Mouse (Mus musculus) embryonic stem cell, embryonic (primary cell): ENCODE results near the gene L1cam.

Source experiments
- CTCF ChIA-PET, 4 experiments: fragments of 300-600 bp in 2 of 4; fragments of 350-600 bp in 2 of 4; sonication (Branson Sonifier 250); formaldehyde crosslinking; loops; one replicate each; lab custom pipeline; 2022; ENCODE audit warnings: inconsistent platforms in 2 of 4; lab: Charles Lee
- POLR2A ChIA-PET, 4 experiments: fragments of 300-600 bp in 2 of 4; fragments of 350-600 bp in 2 of 4; sonication (Branson Sonifier 250); formaldehyde crosslinking; loops; one replicate each; lab custom pipeline; 2022; ENCODE audit warnings: antibody characterized with exemption in 4 of 4, inconsistent platforms in 1 of 4; lab: Charles Lee

The L1cam gene

GRCm38 (mm10) chrX:73897959-73898358 is 2.1 kb upstream of the L1cam start:
- ChIA-PET POLR2A (interaction anchor here in 2 of 4 experiments (0.5 to 1.5 kb wide), 3 partner anchors 11 to 23 kb away, joined by 3 read pairs; no protein-coding TSS in a partner anchor), CTCF (interaction anchor here in 2 of 4 experiments (0.5 to 1.0 kb wide), 4 partner anchors 99 to 218 kb away, joined by 3 read pairs; partner anchors contain the start of gene Irak1 (in 1 of the 2))

- ChIA-PET CTCF (interaction anchor here in 2 of 4 experiments (1.0 to 1.7 kb wide), 4 partner anchors 93 to 238 kb away, joined by 3 to 4 read pairs (median 4); no protein-coding TSS in a partner anchor), POLR2A (interaction anchor here in 2 of 4 experiments (0.7 to 1.4 kb wide), 6 partner anchors 9 to 99 kb away, joined by 3 to 5 read pairs (median 4); partner anchors contain the start of genes Arhgap4 (in 1 of the 2) and Naa10 (in 1 of the 2))
These were observed 3.1 kb downstream of the L1cam start for GRCm38 (mm10) chrX:73892833-73893232.

GRCm38 (mm10) chrX:73891551-73892152 is 4.3 kb downstream of the L1cam start, which contains the start of gene Avpr2:
TSS of gene Avpr2 (plus strand) at chrX:73892102.
- CTCF ChIA-PET = interaction anchor here in 2 of 4 experiments (1.0 to 1.5 kb wide), 3 partner anchors 96 to 237 kb away, joined by 3 to 4 read pairs (median 3); no protein-coding TSS in a partner anchor
- POLR2A ChIA-PET = interaction anchor here in 3 of 4 experiments (0.7 to 1.9 kb wide), 10 partner anchors 8 to 97 kb away, joined by 3 to 9 read pairs (median 4); partner anchors contain the start of genes Arhgap4 (in 1 of the 3), Naa10 (in 1 of the 3) and Renbp (in 1 of the 3)

- POLR2A ChIA-PET = interaction anchor here in 2 of 4 experiments (0.6 to 0.9 kb wide), 4 partner anchors 10 to 350 kb away, joined by 3 to 4 read pairs (median 3); no protein-coding TSS in a partner anchor
- CTCF ChIA-PET = interaction anchor here in 1 of 4 experiments (1.4 kb wide), 1 partner anchor 13 kb away, joined by 3 read pairs; no protein-coding TSS in a partner anchor
These were observed 14.4 kb downstream of the L1cam start for GRCm38 (mm10) chrX:73881463-73881862.

GRCm38 (mm10) chrX:73881036-73881427 is 14.9 kb downstream of the L1cam start:
- POLR2A ChIA-PET = interaction anchor here in 2 of 4 experiments (0.6 to 1.2 kb wide), 3 partner anchors 11 to 349 kb away, joined by 3 to 5 read pairs (median 3); no protein-coding TSS in a partner anchor
- CTCF ChIA-PET = interaction anchor here in 1 of 4 experiments (1.1 to 1.4 kb wide), 2 partner anchors 14 to 82 kb away, joined by 3 read pairs; no protein-coding TSS in a partner anchor

- ChIA-PET POLR2A (interaction anchor here in 1 of 4 experiments (0.6 to 1.2 kb wide), 5 partner anchors 12 to 368 kb away, joined by 3 to 5 read pairs (median 3); partner anchors contain the start of gene Srpk3), CTCF (interaction anchor here in 1 of 4 experiments (1.1 to 1.4 kb wide), 2 partner anchors 14 to 82 kb away, joined by 3 read pairs; no protein-coding TSS in a partner anchor)
These were observed 15.5 kb downstream of the L1cam start for GRCm38 (mm10) chrX:73880194-73881035.

- POLR2A ChIA-PET = interaction anchor here in 1 of 4 experiments (0.6 kb wide), 1 partner anchor 39 kb away, joined by 4 read pairs; no protein-coding TSS in a partner anchor
- CTCF ChIA-PET = no interaction called here
These were observed 18.9 kb downstream of the L1cam start for GRCm38 (mm10) chrX:73877014-73877413.

- ChIA-PET POLR2A (no interaction called here), CTCF (no interaction called here)
These were observed 20.0 kb downstream of the L1cam start for GRCm38 (mm10) chrX:73875881-73876280.

- CTCF ChIA-PET = no interaction called here
- POLR2A ChIA-PET = interaction anchor here in 2 of 4 experiments (0.6 to 1.1 kb wide), 3 partner anchors 38 to 357 kb away, joined by 3 to 4 read pairs (median 3); partner anchors contain the start of genes Idh3g (in 1 of the 2) and Ssr4 (in 1 of the 2)
These were observed 23.9 kb downstream of the L1cam start for GRCm38 (mm10) chrX:73871956-73872355.

- CTCF ChIA-PET = no interaction called here
- POLR2A ChIA-PET = interaction anchor here in 1 of 4 experiments (0.6 to 1.1 kb wide), 2 partner anchors 85 to 124 kb away, joined by 3 read pairs; partner anchors contain the start of genes Idh3g and Ssr4
These were observed 24.4 kb downstream of the L1cam start for GRCm38 (mm10) chrX:73871474-73871873.

- POLR2A ChIA-PET = no interaction called here
- CTCF ChIA-PET = no interaction called here
These were observed 26.6 kb downstream of the L1cam start for GRCm38 (mm10) chrX:73869334-73869733.

- ChIA-PET CTCF (no interaction called here), POLR2A (no interaction called here)
These were observed 28.1 kb downstream of the L1cam start for GRCm38 (mm10) chrX:73867852-73868251.

GRCm38 (mm10) chrX:73867256-73867655 is 28.6 kb downstream of the L1cam start:
- ChIA-PET CTCF (no interaction called here), POLR2A (no interaction called here)

GRCm38 (mm10) chrX:73864692-73865091 is 31.2 kb downstream of the L1cam start:
- POLR2A ChIA-PET = no interaction called here
- CTCF ChIA-PET = no interaction called here

GRCm38 (mm10) chrX:73855087-73855408 is 40.9 kb downstream of the L1cam start:
- ChIA-PET CTCF (no interaction called here), POLR2A (no interaction called here)

GRCm38 (mm10) chrX:73854326-73855086 is 41.4 kb downstream of the L1cam start:
- CTCF ChIA-PET = no interaction called here
- POLR2A ChIA-PET = no interaction called here

GRCm38 (mm10) chrX:73836691-73837090 is 59.2 kb downstream of the L1cam start:
- POLR2A ChIA-PET = no interaction called here

GRCm38 (mm10) chrX:73835731-73836130 is 60.2 kb downstream of the L1cam start:
- CTCF ChIA-PET = no interaction called here
- POLR2A ChIA-PET = no interaction called here

More at GRCm38 (mm10) chrX:73836691-73837090, 59.2 kb downstream of the L1cam start:
- CTCF ChIA-PET = no interaction called here
